Mouse (Mus musculus) spleen, postnatal 36 days (tissue): Measurements from ENCODE around the gene AF067061.
"Not testable (repeated sequence)": the region's sequence is repeated elsewhere in the genome, so short reads cannot be mapped to it uniquely, and the experiment has no call there.

Source experiments
- DNase-seq, 2 experiments: peaks; one replicate each; pipeline ENCODE4 v3.0.0; 2022; ENCODE audit warnings: low spot score in 2 of 2, mixed read lengths in 1 of 2

Gene AF067061

DNA sequence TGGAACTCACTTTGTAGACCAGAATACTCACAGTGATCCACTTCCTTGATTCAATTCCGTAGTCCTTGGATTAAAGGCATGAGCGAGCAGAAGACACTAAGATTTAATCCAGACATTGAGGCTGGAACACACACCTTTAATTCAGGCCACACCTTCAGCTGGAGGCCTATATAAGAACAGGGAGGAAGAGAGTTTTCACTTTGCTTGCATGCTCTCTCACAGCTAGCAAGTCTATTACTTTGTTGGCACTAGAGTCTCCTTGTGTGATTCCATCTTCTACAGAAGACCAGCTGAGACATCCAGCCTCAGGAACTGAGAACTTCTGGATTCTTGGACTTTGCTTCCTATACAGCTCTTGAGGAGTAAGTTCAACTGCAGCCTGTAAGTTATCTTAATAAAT, at the start of gene AF067061:
Gene AF067061 (plus strand): TSS at position 245 of the 400 bp plus-strand sequence.
- not testable (repeated sequence) for DNase-seq

GRCm38 (mm10) chr13:120215847-120216246, 47.1 kb upstream of the AF067061 start, which contains the start of gene Gm21762:
TSS of gene Gm21762 (minus strand) at chr13:120215947.
- not testable (repeated sequence) for DNase-seq

DNA sequence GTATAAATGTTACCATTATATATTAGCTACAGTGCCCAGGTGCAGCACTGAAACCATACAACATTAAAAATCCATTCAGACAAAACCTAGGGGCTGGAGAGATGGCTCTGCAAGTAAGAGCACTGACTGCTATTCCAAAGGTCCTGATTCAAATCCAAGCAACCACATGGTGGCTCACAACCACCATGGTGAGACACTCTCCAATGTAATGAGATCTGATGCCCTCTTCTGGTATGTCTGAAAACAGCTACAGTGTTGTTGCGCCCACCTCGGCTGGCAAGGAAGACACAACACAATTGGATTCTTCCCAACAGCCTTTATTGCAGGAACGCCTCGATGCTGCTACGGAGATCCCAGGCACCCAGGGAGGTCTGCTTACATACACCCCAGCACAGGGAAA, 42.0 kb upstream of the AF067061 start:
- peak in 1 of 2 experiments; percentile 6 for DNase-seq

DNA sequence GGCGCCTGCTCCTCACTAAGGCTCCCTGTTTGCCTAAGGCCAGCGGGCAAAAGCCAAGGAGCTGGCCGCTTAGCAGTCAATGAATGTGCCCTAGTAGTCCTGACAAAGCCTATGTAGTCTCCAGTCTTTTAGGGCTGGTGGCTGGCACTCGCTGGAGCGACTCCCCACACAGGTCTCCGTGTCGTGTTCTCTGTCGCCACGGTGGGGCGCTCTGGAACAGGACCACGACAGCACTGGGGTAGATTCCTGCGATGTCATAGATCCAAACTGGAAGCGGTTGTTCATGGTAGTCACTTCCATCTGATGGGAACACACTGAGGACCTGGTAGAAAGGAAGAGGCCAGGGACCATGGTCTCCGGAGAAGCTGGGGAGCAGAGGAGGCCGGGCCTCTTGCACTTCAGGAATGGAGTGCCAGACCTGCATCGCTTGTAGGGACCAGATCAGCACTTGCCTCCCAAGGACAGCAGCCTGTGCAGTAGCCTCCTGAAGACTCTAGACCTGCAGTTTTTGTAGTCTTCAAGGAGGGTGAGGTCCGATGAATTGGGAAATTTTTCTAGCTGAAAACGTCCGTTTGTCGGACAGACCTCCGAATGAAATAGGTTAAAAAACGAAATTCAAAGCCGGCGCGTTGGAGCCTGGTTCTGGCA, 39.8 kb upstream of the AF067061 start:
- DNase-seq = not testable (repeated sequence)

GRCm38 (mm10) chr13:120231798-120232197, 31.1 kb upstream of the AF067061 start:
- DNase-seq = not testable (repeated sequence)

DNA sequence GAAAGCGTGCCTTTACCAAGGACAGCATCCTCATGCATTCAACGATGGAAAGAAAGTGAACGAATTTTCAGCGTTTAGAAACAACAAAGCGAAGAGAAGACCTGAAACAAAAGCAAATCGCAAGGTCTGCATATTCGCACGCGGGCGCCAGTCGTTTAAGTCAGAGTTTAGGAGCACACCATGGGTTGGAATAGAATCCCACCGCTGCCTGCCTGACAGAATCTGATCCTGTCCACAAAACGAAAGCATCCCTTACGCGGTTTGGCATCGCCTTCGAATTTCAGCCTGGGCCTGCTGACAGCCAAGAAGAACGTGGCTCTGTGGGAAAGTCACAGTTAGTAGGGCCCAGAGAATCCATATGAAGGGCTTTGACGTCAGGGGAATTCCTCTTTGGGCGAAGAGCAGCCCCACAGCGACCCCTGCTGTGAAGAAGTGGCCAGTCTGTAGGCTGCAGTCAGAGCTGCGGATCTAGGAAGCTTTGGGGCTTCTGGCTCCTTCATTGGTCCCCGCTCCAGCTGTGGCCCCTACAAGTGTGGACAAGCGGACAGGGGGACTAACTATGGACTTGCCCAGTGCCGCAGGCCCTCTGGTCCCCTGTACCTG, 30.4 kb upstream of the AF067061 start:
- DNase-seq = not testable (repeated sequence)

GRCm38 (mm10) chr13:120238811-120239210, 24.1 kb upstream of the AF067061 start, which contains the start of gene Gm21731:
TSS of gene Gm21731 (plus strand) at chr13:120239111.
- not testable (repeated sequence) for DNase-seq

- DNase-seq = not testable (repeated sequence)
Observed at GRCm38 (mm10) chr13:120251208-120251924, 11.5 kb upstream of the AF067061 start.

DNA sequence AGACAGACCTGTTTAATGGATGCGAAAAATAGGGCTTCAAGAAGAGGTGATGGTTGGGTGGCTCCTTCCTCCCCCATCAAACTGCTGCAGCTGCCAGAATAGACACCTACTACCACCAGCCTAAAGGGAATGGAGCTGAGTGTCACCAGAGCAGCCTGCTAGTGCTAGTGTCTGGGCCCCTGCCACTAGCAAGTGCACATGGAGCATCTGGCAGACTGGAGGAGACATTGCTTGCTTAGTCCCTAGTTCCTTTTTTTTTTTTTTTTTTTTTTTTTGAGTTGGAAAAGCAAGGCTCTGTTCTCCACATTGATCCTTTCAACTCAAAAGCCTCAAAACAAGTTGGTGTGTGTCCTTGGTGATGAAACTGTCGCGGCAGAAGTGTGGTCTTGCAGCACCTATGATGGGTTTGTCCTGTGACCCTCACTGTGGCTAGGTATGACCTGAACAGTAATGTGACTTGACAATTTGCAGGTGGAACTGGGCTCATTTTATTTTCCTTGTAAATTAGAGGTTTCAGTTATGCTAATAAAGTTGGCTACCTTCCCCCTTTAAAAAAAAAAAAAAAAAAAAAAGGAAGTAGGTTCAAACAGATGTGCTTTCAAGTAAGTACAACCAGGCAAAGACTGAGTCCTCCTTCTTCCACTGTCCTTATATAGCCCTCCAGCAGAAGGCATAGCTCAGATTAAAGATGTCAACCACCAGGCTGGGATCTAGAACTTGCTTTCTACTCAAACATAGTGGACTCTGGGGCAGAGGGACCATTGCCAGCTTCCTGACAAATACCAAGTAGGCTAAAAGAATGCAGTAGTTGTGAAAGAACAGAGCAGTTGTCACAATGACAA, 3.9 kb upstream of the AF067061 start:
- peak; percentile 24 to 59 for DNase-seq

DNA sequence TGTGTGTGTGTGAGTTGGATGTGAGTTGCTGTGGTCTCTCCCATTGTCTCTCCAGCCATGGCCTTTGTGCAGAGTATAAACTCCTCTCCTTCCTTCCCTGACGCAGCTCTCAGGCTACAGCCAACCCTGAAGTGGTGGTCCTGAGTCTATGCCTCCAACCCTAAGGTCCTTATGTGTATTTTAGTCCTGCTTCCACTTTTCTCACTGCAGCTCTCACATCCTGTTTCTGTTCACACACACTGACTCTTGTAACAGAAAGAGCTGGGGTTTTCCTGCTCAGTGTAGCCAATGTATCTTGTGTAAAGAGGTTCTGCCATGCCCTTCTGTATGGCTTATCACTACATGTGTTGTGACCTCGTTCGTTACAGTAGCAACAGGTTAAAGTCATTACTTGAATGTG, 3.2 kb upstream of the AF067061 start:
- DNase-seq = peak; percentile 33 to 38

GRCm38 (mm10) chr13:120277837-120278236, 14.9 kb downstream of the AF067061 start:
- not testable (repeated sequence) for DNase-seq

DNA sequence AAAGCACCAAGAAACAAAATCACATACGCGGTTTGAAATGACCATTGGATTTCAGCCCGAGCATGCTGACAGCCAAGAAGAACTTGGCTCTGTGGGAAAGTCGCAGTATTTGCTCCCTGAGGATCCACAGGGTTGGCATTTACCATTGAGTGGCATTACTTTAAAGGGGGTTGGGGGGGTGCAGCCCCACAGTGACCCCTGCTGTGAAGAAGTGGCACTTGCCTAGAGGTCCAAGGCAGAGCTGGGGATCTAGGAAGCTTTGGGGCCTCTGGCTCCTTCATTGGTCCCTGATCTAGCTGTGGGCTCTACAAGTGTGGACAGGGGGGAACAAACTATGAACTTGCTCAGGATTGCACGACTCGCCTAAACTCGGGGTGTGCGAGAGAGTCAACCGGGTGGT, 15.9 kb downstream of the AF067061 start:
- DNase-seq = no peak

DNA sequence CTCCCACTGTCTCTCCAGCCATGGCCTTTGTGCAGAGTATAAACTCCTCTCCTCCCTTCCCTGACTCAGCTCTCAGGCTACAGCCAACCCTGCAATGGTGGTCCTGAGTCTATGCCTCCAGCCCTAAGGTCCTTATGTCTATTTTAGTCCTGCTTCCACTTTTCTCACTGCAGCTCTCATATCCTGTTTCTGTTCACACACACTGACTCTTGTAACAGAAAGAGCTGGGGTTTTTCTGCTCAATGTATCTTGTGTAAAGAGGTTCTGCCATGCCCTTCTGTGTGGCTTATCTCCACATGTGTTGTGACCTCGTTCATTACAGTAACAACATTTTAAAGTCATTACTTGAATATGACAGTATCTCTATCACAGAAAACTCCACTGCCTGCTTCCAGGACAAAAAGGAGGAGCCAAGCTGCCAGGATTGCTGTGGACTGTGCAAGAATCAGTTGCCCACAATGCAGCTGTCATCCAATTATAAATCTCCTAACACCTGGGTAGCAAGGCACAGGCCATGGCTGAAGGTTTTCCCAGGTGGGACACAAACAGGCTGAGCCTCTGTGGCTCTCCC, 36.5 kb downstream of the AF067061 start:
- peak; percentile 19 to 48 for DNase-seq

GRCm38 (mm10) chr13:120299991-120300442, 37.1 kb downstream of the AF067061 start, which contains the start of gene BC147527:
TSS of gene BC147527 (plus strand) at chr13:120300392.
- peak; percentile 77 to 83 for DNase-seq

DNA sequence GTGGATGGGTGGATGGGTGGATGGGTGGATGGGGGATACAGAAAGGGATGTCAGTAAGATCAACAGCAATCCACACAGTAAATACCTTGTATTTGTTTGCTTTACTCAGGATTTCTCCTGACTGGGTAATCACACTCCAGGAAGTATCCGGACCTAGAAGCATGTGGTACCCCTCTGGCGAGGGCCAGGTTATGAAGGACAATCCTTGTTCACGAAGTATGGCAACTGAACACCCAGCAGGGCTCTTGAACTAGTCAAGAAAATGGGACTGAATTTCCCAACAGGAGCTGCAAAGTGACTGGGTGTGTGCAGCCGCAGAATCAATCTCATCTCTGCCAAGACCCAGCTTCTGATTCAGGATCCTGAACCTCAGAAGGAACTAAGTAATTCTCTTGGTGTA, 37.9 kb downstream of the AF067061 start:
- DNase-seq = no peak

GRCm38 (mm10) chr13:120310749-120311148, 47.8 kb downstream of the AF067061 start:
- no peak for DNase-seq

DNA sequence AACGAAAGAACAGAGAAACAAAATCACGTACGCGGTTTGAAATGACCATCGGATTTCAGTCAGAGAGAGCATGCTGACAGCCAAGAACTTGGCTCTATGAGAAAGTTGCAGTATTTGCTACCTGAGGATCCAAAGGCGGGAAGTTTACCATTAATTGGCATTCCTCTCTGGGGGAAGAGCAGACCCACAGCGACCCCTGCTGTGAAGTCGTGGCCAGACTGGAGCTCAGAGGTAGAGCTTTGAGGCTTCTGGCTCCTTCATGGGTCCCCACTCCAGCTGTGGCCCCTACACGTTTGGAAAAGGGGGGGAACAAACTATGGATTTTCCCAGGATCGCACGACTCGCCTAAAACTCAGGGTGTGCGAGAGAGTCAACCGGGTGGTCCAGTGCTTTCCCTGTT, 50.7 kb downstream of the AF067061 start:
- DNase-seq = peak in 1 of 2 experiments; percentile 22
